Mouse (Mus musculus): ENCODE measurements around the gene Nufip2. TPM values are rescaled to one million over a fixed set of nuclear protein-coding genes. Genes with fewer than 3 reads are reported as not detected.

Gene Nufip2
- total RNA-seq, 2 experiments from 2014 or later = 76.1 to 85.3 TPM

- peak; percentile 41 to 57 for DNase-seq (ENCODE audit: low spot score in 2 of 2)
These were observed 80.5 kb downstream of the Nufip2 start for GRCm38 (mm10) chr11:77766351-77767001.

GRCm38 (mm10) chr11:77769496-77769895, 83.5 kb downstream of the Nufip2 start:
- no peak for DNase-seq (ENCODE audit: low spot score in 2 of 2)

DNA sequence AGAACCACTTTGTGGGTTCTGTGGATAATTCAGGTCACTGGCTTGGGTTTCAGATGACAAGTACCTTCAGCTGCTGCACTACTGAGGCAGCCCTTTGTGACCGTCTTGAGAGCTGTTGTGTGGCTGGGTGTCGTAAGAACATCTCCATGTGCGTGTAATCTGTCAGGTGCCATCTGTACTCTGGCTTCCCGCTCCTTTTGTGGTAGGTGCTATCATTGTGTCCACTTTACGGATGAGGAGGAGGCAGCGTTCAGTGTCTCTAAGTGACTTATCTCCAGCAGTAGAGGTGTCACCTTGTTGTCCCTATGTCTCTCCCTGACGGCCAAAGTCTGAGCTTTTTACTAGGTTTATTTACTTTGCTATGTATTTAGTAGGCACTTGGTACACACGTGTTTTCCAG, 84.4 kb downstream of the Nufip2 start:
- DNase-seq (ENCODE audit: low spot score in 2 of 2) = no peak

DNA sequence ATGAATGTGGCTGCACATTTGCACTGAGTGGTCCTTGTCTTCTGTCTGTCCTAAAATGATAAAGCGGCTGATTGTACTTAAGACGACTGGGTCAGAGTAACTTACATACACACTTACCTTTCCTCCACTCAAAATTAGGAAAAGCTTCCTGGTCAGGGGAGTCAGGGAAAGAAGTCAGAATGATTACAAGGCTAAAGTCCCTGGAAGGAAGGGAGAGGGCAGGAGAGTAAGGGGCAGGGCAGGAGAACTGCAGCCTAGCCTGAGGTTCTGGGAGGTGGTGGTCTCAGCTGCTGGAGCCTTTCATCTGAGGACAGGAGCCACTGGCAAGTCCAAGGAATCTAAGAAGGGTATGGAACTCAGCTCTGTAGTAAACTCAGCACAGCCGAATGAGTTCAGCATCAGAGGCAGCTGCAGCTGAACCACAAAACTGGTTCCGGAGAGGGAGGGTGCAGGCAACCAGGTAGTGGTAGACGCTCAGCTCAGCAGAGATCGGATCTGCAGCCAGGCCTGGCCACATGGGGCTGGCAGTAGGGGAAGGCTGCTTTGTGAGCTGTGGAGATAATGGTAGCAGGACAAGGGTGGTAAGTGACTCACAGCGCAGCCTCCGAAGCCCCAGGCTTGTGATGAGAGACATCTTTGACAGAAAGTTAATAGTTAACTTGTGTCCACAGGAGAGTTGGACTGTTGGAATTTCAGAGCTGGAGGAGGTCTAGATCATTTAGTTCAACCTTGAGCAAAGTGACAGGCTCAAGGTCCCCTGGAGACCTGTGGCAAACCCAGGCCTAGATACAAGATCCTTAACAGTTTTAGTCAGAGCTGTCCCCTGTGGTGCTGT, 86.1 kb downstream of the Nufip2 start:
- DNase-seq (ENCODE audit: low spot score in 2 of 2) = no peak

DNA sequence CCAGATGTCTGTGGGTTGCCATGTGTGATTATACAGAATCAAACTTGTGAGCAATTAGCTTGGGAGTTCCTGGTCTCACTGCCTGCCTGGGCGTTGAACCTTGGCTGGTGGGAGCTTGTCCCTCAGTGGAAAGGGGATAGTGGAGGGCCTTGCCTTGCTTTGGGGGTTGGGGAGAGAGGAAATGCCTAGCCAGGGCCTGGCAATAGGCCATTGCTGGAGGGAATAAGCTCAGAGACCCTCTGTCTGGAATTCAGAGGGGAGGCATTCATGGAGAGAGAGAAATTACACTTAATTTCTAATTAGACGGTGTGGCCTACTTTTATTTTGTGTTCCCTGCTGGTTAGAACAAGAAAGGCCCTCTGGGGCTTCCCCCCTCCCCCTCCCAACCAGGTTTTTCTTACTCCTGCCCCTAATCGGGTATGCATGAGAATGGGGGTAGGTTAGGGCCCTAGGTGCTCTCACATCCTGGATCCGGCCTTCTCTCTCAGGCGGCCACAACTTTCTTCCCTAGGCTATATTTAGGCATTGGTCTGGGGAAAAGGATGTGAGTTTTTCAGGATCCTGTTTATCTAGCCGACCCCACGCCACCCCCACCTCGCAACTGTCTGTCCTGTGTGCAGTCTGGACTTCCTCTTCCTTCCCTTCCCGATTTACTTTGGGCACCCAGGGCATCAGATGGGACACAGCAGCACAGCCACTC, 89.9 kb downstream of the Nufip2 start:
- DNase-seq (ENCODE audit: low spot score in 2 of 2) = peak in 1 of 2 experiments; percentile 55

- DNase-seq (ENCODE audit: low spot score in 2 of 2) = no peak
These were observed 91.5 kb downstream of the Nufip2 start for GRCm38 (mm10) chr11:77777436-77777835.

- DNase-seq (ENCODE audit: low spot score in 2 of 2) = no peak
These were observed 92.0 kb downstream of the Nufip2 start for GRCm38 (mm10) chr11:77777937-77778336.

- DNase-seq (ENCODE audit: low spot score in 2 of 2) = no peak
These were observed 93.3 kb downstream of the Nufip2 start for GRCm38 (mm10) chr11:77779240-77779639.

DNA sequence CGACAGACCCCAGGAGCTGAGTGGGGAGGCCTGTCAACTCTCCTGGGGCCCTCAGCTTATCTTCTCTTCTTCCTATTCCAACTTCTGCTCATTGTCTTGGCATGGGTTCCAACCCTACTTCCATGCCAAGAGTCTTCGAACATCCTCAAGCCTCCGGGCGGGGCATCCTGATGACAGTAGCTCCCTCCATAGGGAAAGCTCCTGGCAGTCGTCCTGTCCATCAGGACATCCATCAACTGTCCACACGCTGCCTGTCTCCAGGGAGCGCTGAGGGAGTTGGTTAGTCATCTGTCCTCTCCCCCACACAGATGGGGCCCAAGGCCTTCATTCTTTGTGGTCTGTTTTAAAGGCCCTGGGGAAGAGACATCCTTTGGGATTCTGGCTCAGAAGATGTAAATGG, 95.1 kb downstream of the Nufip2 start:
- no peak for DNase-seq (ENCODE audit: low spot score in 2 of 2)

GRCm38 (mm10) chr11:77782104-77782815, 96.3 kb downstream of the Nufip2 start:
- no peak for DNase-seq (ENCODE audit: low spot score in 2 of 2)

DNA sequence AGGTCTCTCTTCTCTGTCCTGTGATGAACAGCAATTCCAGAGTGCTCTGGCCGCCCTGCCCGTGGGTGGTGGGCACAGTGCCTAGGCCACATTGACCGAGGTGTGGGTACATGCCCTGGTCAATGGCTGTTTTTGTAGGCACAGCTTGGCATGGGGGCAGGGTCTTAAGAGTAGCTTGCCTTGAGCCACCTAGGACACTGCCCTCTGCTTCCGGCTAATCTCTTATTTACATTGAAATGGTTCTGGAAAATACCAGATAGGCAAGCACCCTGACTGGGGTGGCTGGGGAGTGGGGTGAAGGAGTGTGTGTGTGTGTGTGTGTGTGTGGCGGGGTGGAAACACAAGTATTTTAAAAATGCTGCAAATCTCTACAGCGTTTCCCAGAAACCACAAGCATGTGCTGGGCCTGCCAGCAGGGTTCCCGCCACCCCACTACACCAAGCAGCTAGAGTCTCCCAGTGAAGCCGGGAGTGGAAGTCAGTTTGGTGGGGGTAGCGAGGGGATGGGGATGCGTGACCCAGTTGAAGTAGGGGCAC, 97.3 kb downstream of the Nufip2 start:
- DNase-seq (ENCODE audit: low spot score in 2 of 2) = peak in 1 of 2 experiments; percentile 56

GRCm38 (mm10) chr11:77783747-77784646, 98.0 kb downstream of the Nufip2 start:
- peak in 1 of 2 experiments; percentile 64 for DNase-seq (ENCODE audit: low spot score in 2 of 2)

- DNase-seq (ENCODE audit: low spot score in 2 of 2) = no peak
These were observed 98.9 kb downstream of the Nufip2 start for GRCm38 (mm10) chr11:77784894-77785293.

DNA sequence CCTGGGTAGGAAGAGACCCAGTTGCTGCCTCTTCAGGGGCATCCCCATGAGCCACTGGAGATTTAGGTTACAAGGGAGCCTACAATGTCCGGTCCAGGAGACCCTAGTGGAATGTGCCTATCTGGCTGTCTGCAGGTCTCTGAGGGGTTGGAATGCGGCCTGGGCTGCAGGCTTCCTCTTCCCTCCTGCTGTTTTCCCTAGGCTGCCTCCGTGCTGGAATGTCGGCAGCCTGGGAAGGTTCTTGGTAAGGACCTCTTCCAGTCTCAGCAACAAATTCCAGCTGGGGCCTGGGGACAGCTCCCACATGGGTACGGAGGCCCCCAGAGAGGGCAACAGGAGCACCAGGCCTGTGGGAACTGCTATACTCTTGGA, 99.4 kb downstream of the Nufip2 start:
- DNase-seq (ENCODE audit: low spot score in 2 of 2) = no peak

- DNase-seq (ENCODE audit: low spot score in 2 of 2) = no peak
These were observed 100.0 kb downstream of the Nufip2 start for GRCm38 (mm10) chr11:77785768-77786561.

DNA sequence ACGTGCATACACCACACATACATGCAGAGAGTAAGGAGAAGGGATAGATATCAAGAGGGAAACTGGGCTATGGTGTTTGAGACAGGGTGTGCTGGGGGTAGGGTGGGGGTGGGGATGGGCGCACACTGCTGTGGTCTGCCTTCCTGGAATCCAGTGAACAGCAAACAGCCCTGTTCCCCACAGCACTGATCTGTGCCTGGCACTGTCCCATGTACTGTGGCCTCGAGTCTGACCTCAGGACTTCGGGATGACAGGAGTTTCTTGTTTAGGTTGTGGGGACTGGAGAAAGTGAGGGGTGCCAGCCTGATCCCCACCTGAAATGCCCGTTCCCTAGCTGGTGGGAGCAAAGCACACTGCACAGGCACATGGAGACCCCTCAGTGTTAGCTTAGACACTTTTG, 101.8 kb downstream of the Nufip2 start, which contains the start of gene Gm10277:
Gene Gm10277, minus strand, starts transcription at position 41 of the 400 bp plus-strand sequence.
- no peak for DNase-seq (ENCODE audit: low spot score in 2 of 2)

DNA sequence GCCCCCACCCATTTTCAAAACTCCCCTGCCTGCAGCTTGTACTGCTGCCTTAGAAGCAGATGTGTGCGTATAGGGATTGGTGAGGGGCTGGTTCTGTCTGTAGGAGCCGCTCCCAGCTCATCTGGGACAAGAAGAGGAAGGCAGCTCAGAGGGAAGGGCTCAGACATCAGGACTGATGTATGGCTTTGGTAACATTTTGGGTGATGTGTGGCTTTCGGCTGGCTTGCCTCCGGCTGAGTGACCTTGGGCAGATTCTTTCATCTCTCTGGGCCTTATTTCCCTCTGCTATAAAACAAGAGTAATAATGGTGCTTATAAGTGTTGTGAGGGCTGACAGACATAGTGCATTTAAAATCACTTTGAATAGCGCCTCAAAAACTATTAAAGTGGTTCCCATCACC, 103.6 kb downstream of the Nufip2 start:
- no peak for DNase-seq (ENCODE audit: low spot score in 2 of 2)

DNA sequence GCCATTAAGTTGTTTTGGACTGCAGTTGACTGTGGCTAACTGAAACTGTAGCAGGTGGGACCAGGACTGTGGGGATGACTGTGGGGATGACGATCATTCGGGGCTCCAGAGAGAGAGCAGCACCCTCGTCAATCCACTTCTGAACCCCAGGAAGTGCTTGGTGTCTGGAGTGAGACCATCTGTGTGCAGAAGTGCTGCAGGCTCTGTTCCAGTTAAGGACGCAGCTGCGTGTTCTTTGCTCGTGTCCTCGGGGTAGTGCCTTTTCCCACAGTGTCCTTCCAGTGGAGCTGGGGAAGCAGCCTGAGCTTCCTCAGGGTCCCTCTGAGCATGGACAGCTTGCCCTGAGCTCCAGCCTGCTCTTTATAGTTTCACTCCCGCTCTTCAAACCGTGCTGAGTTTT, 104.3 kb downstream of the Nufip2 start:
- DNase-seq (ENCODE audit: low spot score in 2 of 2) = no peak

DNA sequence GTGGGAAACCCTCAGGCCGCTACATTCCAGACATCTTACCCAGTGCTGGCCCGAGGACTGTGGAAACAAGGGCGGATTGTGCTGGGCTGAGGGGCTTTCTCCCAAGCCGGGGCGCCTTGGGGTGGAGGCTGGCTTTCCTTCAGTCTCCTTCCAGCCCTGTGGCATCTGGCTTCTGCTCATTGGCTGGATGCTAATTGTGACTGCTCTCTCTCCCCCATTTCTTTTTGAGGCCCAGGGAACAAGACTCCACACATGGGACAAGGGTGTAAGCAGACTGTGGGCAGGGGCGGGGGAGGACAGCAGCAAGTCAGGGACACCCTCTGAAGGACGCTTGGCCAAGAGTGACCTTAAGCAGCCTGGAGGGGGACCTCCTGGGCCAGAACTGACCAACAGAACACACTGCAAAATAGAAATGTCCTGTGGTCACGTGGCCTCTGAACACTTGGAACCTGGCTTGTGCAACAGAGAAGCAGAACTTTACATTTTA, 105.3 kb downstream of the Nufip2 start:
- DNase-seq (ENCODE audit: low spot score in 2 of 2) = no peak

Measured in layer of hippocampus, postnatal 10 days (tissue).